Mouse (Mus musculus) hindbrain, embryonic 14.5 days (tissue): ENCODE data around the gene Parp1. TPM values are rescaled to one million over a fixed set of nuclear protein-coding genes. Genes with fewer than 3 reads are reported as not detected.
A peak's percentile ranks its signal among the peaks of the same experiment; 100 is the strongest.
"Not testable (repeated sequence)": the region's sequence is repeated elsewhere in the genome, so short reads cannot be mapped to it uniquely, and the experiment has no call there.

Source experiments
- ATAC-seq: fragments of 200-750 bp; cut with Nextera tagmentation; 2 replicates; pipeline ENCODE4 v1.8.0; 2017; ENCODE audit warnings: moderate number of reproducible peaks, mild to moderate bottlenecking, moderate TSS enrichment, moderate library complexity; ENCODE audit not compliant: low FRiP score
- DNase-seq: peaks from one replicate; pipeline ENCODE4 v3.0.0-alpha.2; 2015; ENCODE audit warnings: low spot score
- H3K27ac ChIP-seq: fragments of 300-500 bp; sonication (generic); 2 replicates; pipeline ENCODE4 v1.5.1; 2014; ENCODE audit warnings: mild to moderate bottlenecking, moderate library complexity
- H3K27me3 ChIP-seq: fragments of 300-500 bp; sonication (generic); 2 replicates; pipeline ENCODE4 v1.6.1; 2014; ENCODE audit warnings: mild to moderate bottlenecking, low read length, mixed read lengths; ENCODE audit not compliant: control insufficient read depth, insufficient read depth
- H3K36me3 ChIP-seq: fragments of 300-500 bp; sonication (generic); replicated peaks from 2 replicates; pipeline ENCODE4 v1.6.1; 2014; ENCODE audit not compliant: control insufficient read depth, insufficient read depth
- H3K4me1 ChIP-seq: fragments of 300-500 bp; sonication (generic); replicated peaks from 2 replicates; pipeline ENCODE4 v1.6.1; 2014; ENCODE audit warnings: antibody characterized with exemption, low read length, mixed read lengths; ENCODE audit not compliant: control insufficient read depth, insufficient read depth
- H3K4me2 ChIP-seq: fragments of 300-500 bp; sonication (generic); replicated peaks from 2 replicates; pipeline ENCODE4 v1.6.1; 2014; ENCODE audit warnings: mild to moderate bottlenecking, moderate library complexity
- H3K4me3 ChIP-seq: fragments of 300-500 bp; sonication (generic); replicated peaks from 2 replicates; pipeline ENCODE4 v1.5.1; 2014; ENCODE audit warnings: mild to moderate bottlenecking, low read length
- H3K9ac ChIP-seq: fragments of 300-500 bp; sonication (generic); 2 replicates; pipeline ENCODE4 v1.6.1; 2014
- H3K9me3 ChIP-seq: fragments of 300-500 bp; sonication (generic); 2 replicates; pipeline ENCODE4 v1.6.1; 2016; ENCODE audit warnings: low read length; ENCODE audit not compliant: control insufficient read depth
- WGBS: fragments of 180-500 bp; shearing (Covaris S2); extraction: QIAGEN DNeasy Blood & Tissue Kit; methylation state at CpG from one replicate; pipeline ENCODE4 v1.1.7; 2014; 5-methylcytosine and 5-hydroxymethylcytosine counted together
- polyA plus RNA-seq: library from polyadenylated mRNA; unstranded; fragments of >200 nt; fragmentation: Nextera tagmentation; extraction: Ambion mirVana; gene quantifications from 2 replicates; pipeline ENCODE4 v1.2.1, GENCODE M21; 2014

Parp1 gene
- polyA plus RNA-seq, 1 experiment from 2014 or later: 86.8 TPM

- H3K4me3 ChIP-seq, ATAC-seq, H3K27me3 ChIP-seq, H3K9me3 ChIP-seq, DNase-seq, H3K27ac ChIP-seq, H3K9ac ChIP-seq: not testable (repeated sequence)
- 84% methylated on average over 6 of the region's 6 CpGs for WGBS
- peaks cover 24% of the 10 kb centered on the region for H3K4me1 ChIP-seq
- peaks cover 31% of the 10 kb centered on the region for H3K36me3 ChIP-seq
- H3K4me2 ChIP-seq: 0 out of 2 replicates have a peak overlapping the region, but pooled peaks have one; percentile 97
These were observed 3.0 kb downstream of the Parp1 start for GRCm38 (mm10) chr1:180571721-180572120.

- ATAC-seq (no peak), DNase-seq (no peak)
- Histone ChIP-seq H3K4me3 (no peak overlapping the region), H3K9ac (no peak overlapping the region), H3K4me2 (no peak overlapping the region), H3K9me3 (no peaks in the 10 kb centered on the region), H3K4me1 (peaks cover 24% of the 10 kb centered on the region), H3K27ac (no peak overlapping the region), H3K27me3 (no peaks in the 10 kb centered on the region), H3K36me3 (peaks cover 36% of the 10 kb centered on the region)
- 90% methylated on average over 9 of the region's 9 CpGs for WGBS
These were observed 3.4 kb downstream of the Parp1 start for GRCm38 (mm10) chr1:180572154-180572553.

GRCm38 (mm10) chr1:180576524-180576923 is 7.8 kb downstream of the Parp1 start:
- H3K36me3 ChIP-seq: peaks cover 76% of the 10 kb centered on the region
- H3K9me3 ChIP-seq: no peaks in the 10 kb centered on the region
- DNase-seq (no peak), ATAC-seq (no peak)
- no peaks in the 10 kb centered on the region for H3K27me3 ChIP-seq
- 89% methylated on average over 3 of the region's 3 CpGs for WGBS
- no peak overlapping the region for H3K4me3 ChIP-seq
- H3K4me1 ChIP-seq: peaks cover 2% of the 10 kb centered on the region
- no peak overlapping the region for H3K27ac ChIP-seq
- H3K9ac ChIP-seq: no peak overlapping the region
- H3K4me2 ChIP-seq: no peak overlapping the region

GRCm38 (mm10) chr1:180577837-180578236 is 9.1 kb downstream of the Parp1 start:
- no peak overlapping the region for H3K27ac ChIP-seq
- no peaks in the 10 kb centered on the region for H3K9me3 ChIP-seq
- H3K4me1 ChIP-seq: no peaks in the 10 kb centered on the region; the same call in 1 of the 2 replicates
- no peak overlapping the region for H3K4me2 ChIP-seq
- peaks cover 89% of the 10 kb centered on the region for H3K36me3 ChIP-seq
- no peaks in the 10 kb centered on the region for H3K27me3 ChIP-seq
- H3K4me3 ChIP-seq: no peak overlapping the region
- H3K9ac ChIP-seq: no peak overlapping the region
- ATAC-seq (no peak), DNase-seq (no peak)
- WGBS: 82% methylated on average over 4 of the region's 4 CpGs

GRCm38 (mm10) chr1:180587792-180588442 is 19.2 kb downstream of the Parp1 start:
- no peaks in the 10 kb centered on the region for H3K27me3 ChIP-seq
- 95% methylated on average over 17 of the region's 17 CpGs for WGBS
- no peak overlapping the region for H3K4me3 ChIP-seq
- no peak overlapping the region for H3K27ac ChIP-seq
- no peak overlapping the region for H3K4me2 ChIP-seq
- DNase-seq: no peak
- no peaks in the 10 kb centered on the region for H3K4me1 ChIP-seq
- H3K36me3 ChIP-seq: peaks cover 100% of the 10 kb centered on the region
- no peak overlapping the region for H3K9ac ChIP-seq
- no peaks in the 10 kb centered on the region for H3K9me3 ChIP-seq
- no peak for ATAC-seq

- no peaks in the 10 kb centered on the region for H3K4me1 ChIP-seq
- no peak overlapping the region for H3K27ac ChIP-seq
- peaks cover 82% of the 10 kb centered on the region for H3K36me3 ChIP-seq
- H3K27me3 ChIP-seq: no peaks in the 10 kb centered on the region
- no peak for DNase-seq
- no peak overlapping the region for H3K4me3 ChIP-seq
- H3K4me2 ChIP-seq: no peak overlapping the region
- no peaks in the 10 kb centered on the region for H3K9me3 ChIP-seq
- WGBS: 88% methylated on average over 6 of the region's 6 CpGs
- ATAC-seq: no peak
- H3K9ac ChIP-seq: no peak overlapping the region
These were observed 31.9 kb downstream of the Parp1 start for GRCm38 (mm10) chr1:180600578-180600977.

GRCm38 (mm10) chr1:180601806-180602205 is 33.1 kb downstream of the Parp1 start:
- H3K4me3 ChIP-seq: no peak overlapping the region
- ATAC-seq: no peak
- no peaks in the 10 kb centered on the region for H3K27me3 ChIP-seq
- DNase-seq: no peak
- peaks cover 69% of the 10 kb centered on the region for H3K36me3 ChIP-seq
- no peaks in the 10 kb centered on the region for H3K9me3 ChIP-seq
- H3K9ac ChIP-seq: no peak overlapping the region
- no peak overlapping the region for H3K4me2 ChIP-seq
- 94% methylated on average over 6 of the region's 6 CpGs for WGBS
- no peaks in the 10 kb centered on the region for H3K4me1 ChIP-seq
- H3K27ac ChIP-seq: no peak overlapping the region

GRCm38 (mm10) chr1:180604579-180604978 is 35.9 kb downstream of the Parp1 start:
- H3K4me2 ChIP-seq: no peak overlapping the region
- H3K4me3 ChIP-seq: no peak overlapping the region
- 61% methylated on average over 4 of the region's 4 CpGs for WGBS

GRCm38 (mm10) chr1:180606106-180606505 is 37.4 kb downstream of the Parp1 start:
- Histone ChIP-seq H3K4me1 (no peaks in the 10 kb centered on the region), H3K9ac (no peak overlapping the region), H3K4me3 (no peak overlapping the region), H3K4me2 (no peak overlapping the region), H3K27ac (no peak overlapping the region), H3K36me3 (peaks cover 27% of the 10 kb centered on the region), H3K27me3 (no peaks in the 10 kb centered on the region), H3K9me3 (no peaks in the 10 kb centered on the region)
- 80% methylated on average over 3 of the region's 3 CpGs for WGBS
- DNase-seq: no peak
- no peak for ATAC-seq

More at GRCm38 (mm10) chr1:180604579-180604978, 35.9 kb downstream of the Parp1 start:
- H3K27ac ChIP-seq: no peak overlapping the region
- DNase-seq (no peak), ATAC-seq (no peak)
- H3K27me3 ChIP-seq: no peaks in the 10 kb centered on the region
- no peaks in the 10 kb centered on the region for H3K4me1 ChIP-seq
- no peaks in the 10 kb centered on the region for H3K9me3 ChIP-seq
- H3K36me3 ChIP-seq: peaks cover 42% of the 10 kb centered on the region
- H3K9ac ChIP-seq: no peak overlapping the region
